Mouse (Mus musculus) bone marrow macrophage, adult 2 months (primary cell): Measurements from ENCODE around the gene Tsen2.

Experiments
- CTCF ChIP-seq: IDR thresholded peaks from 2 replicates; pipeline ENCODE4 v1.5.1; 2012; ENCODE audit warnings: low read depth, mild to moderate bottlenecking, low read length, moderate library complexity
- POLR2A ChIP-seq: IDR thresholded peaks from 2 replicates; pipeline ENCODE4 v1.6.1; 2012; ENCODE audit warnings: mild to moderate bottlenecking, low read depth, low read length, borderline replicate concordance

DNA sequence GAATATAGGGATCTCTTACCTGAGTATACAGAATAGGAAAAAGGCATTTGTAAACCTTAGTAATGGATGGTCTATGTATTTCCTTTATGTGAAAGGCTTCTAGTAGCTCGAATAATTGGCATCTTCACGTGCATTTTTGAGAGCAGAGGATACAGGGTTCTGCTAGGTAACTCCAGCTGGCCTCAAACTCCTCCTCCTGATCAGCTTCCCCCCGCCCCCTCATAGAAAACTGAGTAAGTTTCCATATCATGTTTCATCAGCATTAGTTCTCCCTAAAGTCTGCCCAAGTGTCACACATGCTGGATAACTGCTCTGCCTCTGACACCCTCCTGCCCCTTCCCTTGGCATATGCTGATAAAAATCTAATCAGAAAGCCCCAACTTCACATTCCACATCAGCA is 36.3 kb downstream of the Tsen2 start:
- TF ChIP-seq POLR2A (no peak), CTCF (no peak)
